In the genomic region with DNA sequence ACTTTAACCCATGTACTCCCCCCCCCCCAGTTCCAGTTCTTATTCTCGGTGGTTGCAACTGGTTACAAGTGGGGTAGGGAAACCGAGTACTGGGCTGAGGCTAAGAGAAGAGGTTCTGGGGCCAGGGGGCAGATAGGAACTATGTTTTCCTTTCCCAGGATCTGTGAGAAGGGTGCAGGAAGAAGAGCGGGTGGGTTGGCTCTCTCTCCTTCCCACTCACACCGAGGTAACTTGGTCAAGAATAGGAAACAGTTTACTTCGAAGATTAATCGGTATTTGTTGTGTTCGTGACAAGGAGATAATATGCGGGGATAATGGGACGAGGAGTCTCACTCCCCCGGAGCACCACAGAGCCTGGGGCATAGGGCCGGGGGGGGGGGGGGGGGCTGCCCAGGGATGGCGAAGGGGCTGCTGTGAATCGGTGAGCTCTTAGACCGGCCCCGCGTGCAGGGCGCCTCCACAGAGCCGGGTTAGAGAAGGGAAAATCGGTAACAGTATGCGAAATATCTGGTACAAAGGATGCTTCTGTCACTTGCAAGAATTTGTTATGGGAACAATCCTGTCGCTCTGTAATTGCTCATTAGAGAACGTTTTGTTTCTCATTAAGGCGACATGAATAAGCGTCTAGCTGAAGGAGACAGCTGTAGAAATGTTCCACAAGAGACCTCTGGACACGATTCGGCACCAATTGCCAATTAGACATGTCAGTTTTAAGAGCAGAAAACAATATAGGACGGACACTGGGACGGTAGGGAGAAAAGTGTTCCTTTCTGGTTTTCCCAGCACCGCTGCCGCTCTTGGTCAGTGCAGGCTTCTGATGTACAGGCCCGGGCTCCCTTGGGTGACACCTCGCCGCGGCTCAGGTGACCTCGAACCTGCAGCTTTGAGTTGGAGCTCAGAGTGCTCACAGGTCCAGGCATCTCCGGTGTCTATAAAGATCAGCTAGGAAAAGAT, we compare ENCODE assay signal across 10 mouse cellular contexts. TPM values are rescaled to one million over a fixed set of nuclear protein-coding genes. Genes with fewer than 3 reads are reported as not detected.
A peak's percentile ranks its signal among the peaks of the same experiment; 100 is the strongest.
DNase-seq lines count a peak whose midpoint lies in the region; ATAC-seq and TF ChIP-seq lines count a peak whose summit lies in the region.
"Had no signal": no experiment of that assay in that cellular context is flagged by ENCODE, and none has a peak within 500 bp of the region (broad histone marks: within the 10 kb centered on the region; RNA-seq: fewer than 3 reads in every experiment).

No protein-coding gene starts in this region.

- H3K27ac ChIP-seq in layer of hippocampus, adult 2 months = peak overlapping the region; percentile 54; the same call in 1 of the 2 replicates
- peak overlapping the region; percentile 87 for H3K27ac ChIP-seq in forebrain, embryonic 13.5 days
- no peak overlapping the region for H3K27ac ChIP-seq in limb, embryonic 10.5 days
- no peak overlapping the region for H3K27ac ChIP-seq in stomach, postnatal 0 days (replicated peaks)

- no peak overlapping the region for H3K4me3 ChIP-seq in layer of hippocampus, adult 2 months
- peak overlapping the region; percentile 17 for H3K4me3 ChIP-seq in forebrain, embryonic 13.5 days
- H3K4me3 ChIP-seq in limb, embryonic 10.5 days = no peak overlapping the region
- H3K4me3 ChIP-seq in stomach, postnatal 0 days (ENCODE audit: low read depth, low read length) = no peak overlapping the region

- intact Hi-C loops in left cerebral cortex, postnatal 36 days (cut with DNase I) = loop anchor here (5.0 kb wide), 2 partner anchors 216 to 396 kb away; a partner anchor contains a TSS

- H3K9me3 ChIP-seq in forebrain, embryonic 13.5 days (replicated peaks) = no peaks in the 10 kb centered on the region
- no peaks in the 10 kb centered on the region for H3K9me3 ChIP-seq in limb, embryonic 10.5 days (replicated peaks)
- no peaks in the 10 kb centered on the region for H3K9me3 ChIP-seq in stomach, postnatal 0 days (ENCODE audit: control insufficient read depth, low read length)

- ATAC-seq in forebrain, embryonic 13.5 days = peak; percentile 72
- ATAC-seq in stomach, postnatal 0 days (ENCODE audit: low FRiP score, low TSS enrichment) = no peak
- ATAC-seq: activated CD4-positive, CD25-positive, alpha-beta regulatory T cell, adult 4 months had no signal

- peaks cover 91% of the 10 kb centered on the region for H3K4me1 ChIP-seq in forebrain, embryonic 13.5 days
- H3K4me1 ChIP-seq in limb, embryonic 10.5 days = peaks cover 39% of the 10 kb centered on the region
- no peaks in the 10 kb centered on the region for H3K4me1 ChIP-seq in stomach, postnatal 0 days (replicated peaks; ENCODE audit: control insufficient read depth, insufficient read depth)

- H3K9ac ChIP-seq in forebrain, embryonic 13.5 days = peak overlapping the region; percentile 53
- no peak overlapping the region for H3K9ac ChIP-seq in stomach, postnatal 0 days (ENCODE audit: low read length)

- H3K4me2 ChIP-seq in forebrain, embryonic 13.5 days = peak overlapping the region; percentile 64
- no peak overlapping the region for H3K4me2 ChIP-seq in stomach, postnatal 0 days (replicated peaks; ENCODE audit: low read depth)

- no peak for TF ChIP-seq CTCF in layer of hippocampus, adult 2 months (conservative IDR thresholded peaks at IDR 0.05)
- no peak for TF ChIP-seq CTCF in stomach, postnatal 0 days (IDR thresholded peaks at IDR 0.05; ENCODE audit: low read depth)

- H3K27me3 ChIP-seq in forebrain, embryonic 13.5 days = peaks cover 55% of the 10 kb centered on the region
- peaks cover 100% of the 10 kb centered on the region for H3K27me3 ChIP-seq in limb, embryonic 10.5 days (ENCODE audit: low read depth, poor library complexity, severe bottlenecking)
- peaks cover 19% of the 10 kb centered on the region for H3K27me3 ChIP-seq in stomach, postnatal 0 days (ENCODE audit: control insufficient read depth, insufficient read depth, low read length)

- WGBS in forebrain, embryonic 13.5 days = 6% methylated on average over 35 of the region's 36 CpGs
- WGBS in limb, embryonic 10.5 days = 2% methylated on average over 36 of the region's 36 CpGs
- 5% methylated on average over 35 of the region's 36 CpGs for WGBS in stomach, postnatal 0 days

- peaks cover 9% of the 10 kb centered on the region; the same call in 1 of the 2 replicates for H3K36me3 ChIP-seq in forebrain, embryonic 13.5 days (ENCODE audit: poor library complexity, severe bottlenecking)
- no peaks in the 10 kb centered on the region for H3K36me3 ChIP-seq in limb, embryonic 10.5 days
- H3K36me3 ChIP-seq in stomach, postnatal 0 days (ENCODE audit: control insufficient read depth, insufficient read depth, low read length) = no peaks in the 10 kb centered on the region

- no peak for DNase-seq in layer of hippocampus, adult 2 months (ENCODE audit: low spot score in 2 of 2)
- DNase-seq in layer of hippocampus, adult 9-10 months (ENCODE audit: low spot score) = no peak
- DNase-seq in limb, embryonic 10.5 days (ENCODE audit: low spot score) = peak; percentile 42
- DNase-seq in stomach, postnatal 0 days (ENCODE audit: low spot score) = peak; percentile 13
- no peak for DNase-seq in adrenal gland, adult 8-10 months
- DNase-seq in left cerebral cortex, postnatal 36 days (ENCODE audit: low spot score in 2 of 2) = no peak
- DNase-seq: kidney, postnatal 14 days had no signal

- no peak for TF ChIP-seq EP300 in stomach, postnatal 0 days (optimal IDR thresholded peaks at IDR 0.05)

RNA-seq across cellular contexts. Expression of a gene that starts 17.9 kb away (rescaled TPM):
- 10 to 100 TPM; 10.5 to 13.5 TPM for total RNA-seq in layer of hippocampus, adult 2 months (2021)
- polyA plus RNA-seq in forebrain, embryonic 13.5 days (2015; fragmentation: Nextera tagmentation; extraction: Ambion mirVana) = 87.1 and 92.7 TPM in 2 replicates
- polyA plus RNA-seq in limb, embryonic 10.5 days (2016; fragmentation: Nextera tagmentation; extraction: Ambion mirVana) = 0.09 and 0.15 TPM in 2 replicates
- polyA plus RNA-seq in stomach, postnatal 0 days (2015; fragmentation: Nextera tagmentation; extraction: Ambion mirVana) = 0.63 and 0.67 TPM in 2 replicates
- not detected for total RNA-seq in adrenal gland, adult 8-10 months (2022)
- 10 to 100 TPM in 1 of 2 experiments, 1 to 10 TPM in 1; 8.1 to 12.4 TPM for total RNA-seq in left cerebral cortex, postnatal 36 days (2021)
- polyA plus RNA-seq: lung, embryonic 16.5 days had no signal

Comparison
In these comparisons a context has a peak if more than half of its experiments do, and no peak if none do; other contexts are left out.
1. DNase-seq: peak in limb, embryonic 10.5 days (single experiment) and stomach, postnatal 0 days (single experiment); none in layer of hippocampus, adult 2 months (0 of 2), layer of hippocampus, adult 9-10 months (single experiment), adrenal gland, adult 8-10 months (single experiment) and left cerebral cortex, postnatal 36 days (0 of 2).
2. H3K27ac ChIP-seq: peak in layer of hippocampus, adult 2 months (single experiment) and forebrain, embryonic 13.5 days (single experiment); none in limb, embryonic 10.5 days (single experiment) and stomach, postnatal 0 days (single experiment).
3. RNA of a gene that starts 17.9 kb away (total RNA-seq): 10.5 to 13.5 TPM in layer of hippocampus, adult 2 months and 8.1 to 12.4 TPM in left cerebral cortex, postnatal 36 days; not detected in adrenal gland, adult 8-10 months; every median in the first group is over 4 times any median in the second.